Mouse (Mus musculus) testis, adult 2 months (tissue): ENCODE data around the gene Mgat5.

Source experiments
- CTCF ChIP-seq: fragments of 200-500 bp; IDR thresholded peaks from 2 replicates; pipeline ENCODE4 v1.5.1; 2012; ENCODE audit warnings: low read depth, mild to moderate bottlenecking, inconsistent platforms, low read length, moderate library complexity; ENCODE audit not compliant: control insufficient read depth, insufficient read depth, insufficient replicate concordance
- POLR2A ChIP-seq: fragments of 200-500 bp; IDR thresholded peaks from 2 replicates; pipeline ENCODE4 v1.6.1; 2012; ENCODE audit warnings: low read depth, mild to moderate bottlenecking, inconsistent platforms, low read length, moderate library complexity; ENCODE audit not compliant: control insufficient read depth

DNA sequence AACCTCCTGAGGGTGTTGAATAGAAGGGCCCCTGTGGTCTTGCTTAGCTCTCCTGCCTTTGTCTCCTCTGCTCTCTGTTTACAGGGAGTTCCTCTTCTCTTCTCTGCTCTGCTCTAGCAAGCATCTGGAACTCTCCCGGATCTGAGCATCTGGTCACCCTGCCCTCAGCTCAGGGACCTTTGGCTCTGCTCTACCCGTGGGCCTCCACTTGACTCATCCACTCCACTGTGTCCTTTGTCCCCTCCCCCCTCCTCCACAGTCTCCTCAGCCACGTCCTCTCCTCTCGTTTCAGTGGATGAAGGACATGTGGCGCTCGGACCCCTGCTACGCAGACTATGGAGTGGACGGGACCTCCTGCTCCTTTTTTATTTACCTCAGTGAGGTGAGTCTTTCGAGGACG lies 161.3 kb downstream of the Mgat5 start:
- TF ChIP-seq CTCF (no peak), POLR2A (no peak)
